Mouse (Mus musculus) heart, adult 2 months (tissue): Measurements from ENCODE around the gene Kif17.

ENCODE experiments used
- CTCF ChIP-seq: fragments of 200-600 bp; IDR thresholded peaks from 2 replicates; pipeline ENCODE4 v1.8.1; 2022; ENCODE audit warnings: antibody characterized with exemption, mild to moderate bottlenecking, moderate library complexity
- EP300 ChIP-seq: fragments of 200-500 bp; IDR thresholded peaks from 2 replicates; pipeline ENCODE4 v1.6.1; 2011; ENCODE audit warnings: low read depth, low read length, control low read depth; ENCODE audit not compliant: insufficient read depth
- POLR2A ChIP-seq: fragments of 200-500 bp; IDR thresholded peaks from 2 replicates; pipeline ENCODE4 v1.6.1; 2011; ENCODE audit warnings: mild to moderate bottlenecking, low read depth, low read length, control low read depth; ENCODE audit not compliant: insufficient read depth

DNA sequence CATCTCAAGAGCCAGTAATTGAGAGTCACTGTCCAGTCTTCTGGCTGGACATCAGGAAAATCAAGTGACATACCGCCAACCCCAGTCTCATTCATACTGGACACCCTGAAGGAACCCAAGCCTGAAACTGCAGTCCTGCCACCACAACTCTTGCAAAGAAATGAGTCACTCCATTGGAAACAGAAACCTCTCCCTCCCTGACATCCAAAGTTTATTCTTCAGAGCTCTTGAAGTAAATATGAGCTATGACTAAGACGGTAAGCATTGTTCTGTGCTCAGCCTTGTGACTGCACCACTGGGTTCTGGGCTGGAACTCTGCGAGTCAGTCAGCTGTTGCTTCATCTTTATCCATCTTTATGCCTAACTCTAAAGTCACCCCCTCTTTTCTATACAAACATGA lies 36.4 kb upstream of the Kif17 start:
- no peak for TF ChIP-seq CTCF
- no peak for TF ChIP-seq EP300
- no peak for TF ChIP-seq POLR2A
